Comparison of ENCODE assay signal across 11 mouse cellular contexts in genomic region chrX:74424443-74424842, GRCm38 (mm10). TPM values are rescaled to one million over a fixed set of nuclear protein-coding genes. Genes with fewer than 3 reads are reported as not detected.
DNase-seq lines count a peak whose midpoint lies in the region; TF ChIP-seq lines count a peak whose summit lies in the region.
"Had no signal": no experiment of that assay in that cellular context is flagged by ENCODE, and none has a peak within 500 bp of the region (broad histone marks: within the 10 kb centered on the region; RNA-seq: fewer than 3 reads in every experiment).

No protein-coding gene starts in this region.

- H3K4me3 ChIP-seq in lung, adult 2 months (replicated peaks; ENCODE audit: extremely low read depth, low read depth, low read length): peak overlapping the region; percentile 9
- H3K4me3 ChIP-seq: hindbrain, embryonic 13.5 days; layer of hippocampus, adult 2 months had no signal

- no peak for TF ChIP-seq CTCF in lung, adult 2 months (IDR thresholded peaks at IDR 0.05; ENCODE audit: insufficient read depth, low read length)

- no peak for TF ChIP-seq POLR2A in lung, adult 2 months (IDR thresholded peaks at IDR 0.05; ENCODE audit: borderline replicate concordance, extremely low read depth, low read depth, low read length)

- peak; percentile 58 for DNase-seq in adrenal gland, adult 2 months
- no peak for DNase-seq in adrenal gland, postnatal 4 days (ENCODE audit: low spot score in 2 of 2)
- peak; percentile 30 for DNase-seq in 3134 (ENCODE audit: extremely low read depth, insufficient read length, low spot score)
- peak; percentile 39 for DNase-seq in c-Kit-negative CD71-positive TER-119-positive erythroid progenitor cells, embryonic 14.5 days (ENCODE audit: low read depth, low spot score)
- no peak for DNase-seq in lung, adult 2 months
- no peak for DNase-seq in embryo, embryonic 10 days (ENCODE audit: low spot score)
- DNase-seq in layer of hippocampus, postnatal 36 days: no peak
- no peak for DNase-seq in kidney, adult 11 months
- DNase-seq: B cell, adult 2 months had no signal

- H3K4me1 ChIP-seq in lung, adult 2 months (ENCODE audit: control insufficient read depth, insufficient read depth, low read length): peaks cover 10% of the 10 kb centered on the region

RNA-seq across cellular contexts. Expression of gene G6pdx, which starts 4.6 kb away (rescaled TPM):
- 100 to 1,000 TPM; 169 to 217 TPM for total RNA-seq in adrenal gland, adult 2 months (2021)
- polyA plus RNA-seq in adrenal gland, adult 2 months (2012; rRNA removed): 55.0 and 66.1 TPM in 2 replicates
- 10 to 100 TPM; 84.9 to 86.2 TPM for total RNA-seq in adrenal gland, postnatal 4 days (2021)
- polyA plus RNA-seq in lung, adult 2 months (2012; rRNA removed): 26.4 and 49.2 TPM in 2 replicates
- 10 to 100 TPM; 24.9 to 29.5 TPM for total RNA-seq in layer of hippocampus, postnatal 36 days (2021)

RNA-seq across cellular contexts. Expression of gene Ikbkg, which starts 31.4 kb away (rescaled TPM):
- total RNA-seq in adrenal gland, adult 2 months (2021): 100 to 1,000 TPM in 1 of 2 experiments, 10 to 100 TPM in 1; 61.8 to 103 TPM
- 13.7 and 17.3 TPM in 2 replicates for polyA plus RNA-seq in adrenal gland, adult 2 months (2012; rRNA removed)
- 10 to 100 TPM; 60.2 to 65.5 TPM for total RNA-seq in adrenal gland, postnatal 4 days (2021)
- 15.2 and 20.2 TPM in 2 replicates for polyA plus RNA-seq in lung, adult 2 months (2012; rRNA removed)
- 10 to 100 TPM; 47.1 to 50.4 TPM for total RNA-seq in layer of hippocampus, postnatal 36 days (2021)

RNA-seq across cellular contexts. Expression of gene Fam3a, which starts 31.4 kb away (rescaled TPM):
- 10 to 100 TPM; 25.1 to 36.6 TPM for total RNA-seq in adrenal gland, adult 2 months (2021)
- 48.8 and 51.3 TPM in 2 replicates for polyA plus RNA-seq in adrenal gland, adult 2 months (2012; rRNA removed)
- 10 to 100 TPM; 26.0 to 32.0 TPM for total RNA-seq in adrenal gland, postnatal 4 days (2021)
- 50.9 and 53.3 TPM in 2 replicates for polyA plus RNA-seq in lung, adult 2 months (2012; rRNA removed)
- total RNA-seq in layer of hippocampus, postnatal 36 days (2021): 10 to 100 TPM; 18.8 to 24.2 TPM

RNA-seq across cellular contexts. Expression of gene Slc10a3, which starts 51.3 kb away (rescaled TPM):
- 10 to 100 TPM; 16.9 to 27.8 TPM for total RNA-seq in adrenal gland, adult 2 months (2021)
- polyA plus RNA-seq in adrenal gland, adult 2 months (2012; rRNA removed): 23.1 and 27.3 TPM in 2 replicates
- total RNA-seq in adrenal gland, postnatal 4 days (2021): 10 to 100 TPM; 13.7 to 17.5 TPM
- polyA plus RNA-seq in lung, adult 2 months (2012; rRNA removed): 20.3 and 23.5 TPM in 2 replicates
- 1 to 10 TPM; 2.1 to 3.3 TPM for total RNA-seq in layer of hippocampus, postnatal 36 days (2021)

RNA-seq across cellular contexts. Expression of gene Ubl4a, which starts 51.4 kb away (rescaled TPM):
- total RNA-seq in adrenal gland, adult 2 months (2021): 10 to 100 TPM; 64.3 to 67.5 TPM
- 31.3 and 37.0 TPM in 2 replicates for polyA plus RNA-seq in adrenal gland, adult 2 months (2012; rRNA removed)
- total RNA-seq in adrenal gland, postnatal 4 days (2021): 10 to 100 TPM; 52.7 to 56.9 TPM
- 25.6 and 32.0 TPM in 2 replicates for polyA plus RNA-seq in lung, adult 2 months (2012; rRNA removed)
- total RNA-seq in layer of hippocampus, postnatal 36 days (2021): 10 to 100 TPM; 67.7 to 68.7 TPM

Comparison
In these comparisons a context has a peak if more than half of its experiments do, and no peak if none do; other contexts are left out.
1. DNase-seq: peak in adrenal gland, adult 2 months (single experiment), 3134 (single experiment) and c-Kit-negative CD71-positive TER-119-positive erythroid progenitor cells, embryonic 14.5 days (single experiment); none in adrenal gland, postnatal 4 days (0 of 2), lung, adult 2 months (single experiment), embryo, embryonic 10 days (single experiment), layer of hippocampus, postnatal 36 days (0 of 2) and kidney, adult 11 months (single experiment).